Mouse (Mus musculus) liver, embryonic 14.5 days (tissue): Measurements from ENCODE around the gene Ccnjl. TPM values are rescaled to one million over a fixed set of nuclear protein-coding genes. Genes with fewer than 3 reads are reported as not detected.

Experiments used
- ATAC-seq: fragments of 200-750 bp; cut with Nextera tagmentation; 2 replicates; pipeline ENCODE4 v1.8.0; 2017; ENCODE audit warnings: moderate number of reproducible peaks, mild to moderate bottlenecking, moderate library complexity; ENCODE audit not compliant: insufficient read depth
- DNase-seq, 3 experiments: peaks; one replicate each; pipeline ENCODE4 v3.0.0-alpha.2; 2012 to 2013; ENCODE audit warnings: low read depth in 3 of 3, low spot score in 3 of 3
- H3K27ac ChIP-seq: fragments of 300-500 bp; sonication (generic); 2 replicates; pipeline ENCODE4 v1.5.1; 2014; ENCODE audit warnings: moderate library complexity, mild to moderate bottlenecking, control low read depth, inconsistent platforms
- H3K27me3 ChIP-seq: fragments of 300-500 bp; sonication (generic); 2 replicates; pipeline ENCODE4 v1.6.1; 2014; ENCODE audit warnings: mild to moderate bottlenecking, low read length, moderate library complexity; ENCODE audit not compliant: control insufficient read depth, insufficient read depth
- H3K36me3 ChIP-seq: fragments of 300-500 bp; sonication (generic); replicated peaks from 2 replicates; pipeline ENCODE4 v1.6.1; 2014; ENCODE audit warnings: low read depth; ENCODE audit not compliant: control insufficient read depth, insufficient read depth
- H3K4me1 ChIP-seq, 2 experiments: fragments of 200-500 bp in 1 of 2; fragments of 300-500 bp in 1 of 2; sonication (generic) in 1 of 2; replicated peaks; 2 replicates each; pipeline ENCODE4 v1.6.1; 2012 to 2014; ENCODE audit warnings: antibody characterized with exemption in 1 of 2, inconsistent platforms in 1 of 2, low read length in 1 of 2; ENCODE audit not compliant: control insufficient read depth in 2 of 2, insufficient read depth in 2 of 2
- H3K4me2 ChIP-seq: fragments of 300-500 bp; sonication (generic); 2 replicates; pipeline ENCODE4 v1.6.1; 2014; ENCODE audit warnings: low read depth, mild to moderate bottlenecking, control low read depth, moderate library complexity
- H3K4me3 ChIP-seq, 2 experiments: fragments of 200-500 bp in 1 of 2; fragments of 300-500 bp in 1 of 2; sonication (generic) in 1 of 2; 2 replicates each; pipeline ENCODE4 v1.5.1; 2012 to 2014; ENCODE audit warnings: low read depth in 2 of 2, low read length in 2 of 2, mild to moderate bottlenecking in 2 of 2, control low read depth in 1 of 2, inconsistent platforms in 1 of 2, moderate library complexity in 1 of 2; ENCODE audit not compliant: insufficient read depth in 1 of 2
- H3K9ac ChIP-seq: fragments of 300-500 bp; sonication (generic); replicated peaks from 2 replicates; pipeline ENCODE4 v1.6.1; 2014; ENCODE audit warnings: mild to moderate bottlenecking, control low read depth, moderate library complexity
- H3K9me3 ChIP-seq: fragments of 300-500 bp; sonication (generic); 2 replicates; pipeline ENCODE4 v1.6.1; 2016; ENCODE audit warnings: low read length, mixed read lengths; ENCODE audit not compliant: control insufficient read depth
- CTCF ChIP-seq: IDR thresholded peaks from 2 replicates; pipeline ENCODE4 v1.5.1; 2016; ENCODE audit warnings: antibody characterized with exemption, low read depth, control low read depth
- EP300 ChIP-seq: IDR thresholded peaks from 2 replicates; pipeline ENCODE4 v1.6.1; 2016; ENCODE audit warnings: antibody characterized with exemption, low read depth
- WGBS: fragments of 180-500 bp; shearing (Covaris S2); extraction: QIAGEN DNeasy Blood & Tissue Kit; methylation state at CpG from one replicate; pipeline ENCODE4 v1.1.7; 2014; ENCODE audit not compliant: insufficient replicate concordance; 5-methylcytosine and 5-hydroxymethylcytosine counted together
- polyA plus RNA-seq, 2 experiments: library from polyadenylated mRNA; depleted of rRNA in 1 of 2; stranded (reverse) in 1 of 2; unstranded in 1 of 2; fragments of >200 nt; fragmentation: Nextera tagmentation in 1 of 2; extraction: Ambion mirVana in 1 of 2; gene quantifications; 2 replicates each; pipeline versions ENCODE4 v1.2.1 to v1.2.3; 2012 to 2014

Ccnjl gene
- polyA plus RNA-seq, 2 experiments = 0.79 to 1.5 TPM

DNA sequence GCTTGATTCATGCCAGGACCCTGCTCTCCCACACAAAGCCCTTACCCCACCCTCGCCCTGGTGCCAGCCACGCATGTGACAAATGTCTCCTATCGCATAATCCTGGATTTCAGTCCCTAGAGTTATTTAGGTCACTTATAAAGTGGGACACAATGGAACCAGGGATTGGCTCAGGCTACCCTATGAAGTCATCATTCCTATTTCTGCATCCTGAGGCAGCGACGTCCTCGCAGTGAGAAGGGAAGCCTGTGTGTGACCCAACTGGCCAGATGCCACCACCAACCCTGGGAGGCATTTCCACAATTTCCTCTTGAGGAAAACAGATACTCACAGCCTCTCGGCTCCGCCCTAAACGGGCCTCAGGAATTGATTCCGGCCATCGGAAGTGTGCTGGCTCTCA, 41.0 kb downstream of the Ccnjl start:
- Histone ChIP-seq H3K4me3 (no peak overlapping the region), H3K4me1 (peaks cover 0 to 9% of the 10 kb centered on the region in 2 experiments; a peak in 2 of 4 replicates), H3K4me2 (no peak overlapping the region), H3K27me3 (no peaks in the 10 kb centered on the region), H3K27ac (no peak overlapping the region), H3K9ac (no peak overlapping the region), H3K9me3 (no peaks in the 10 kb centered on the region), H3K36me3 (no peaks in the 10 kb centered on the region)
- peak; percentile 67 for ATAC-seq
- 21% methylated on average over 11 of the region's 11 CpGs for WGBS
- no peak for DNase-seq
- TF ChIP-seq CTCF (no peak), EP300 (no peak)

DNA sequence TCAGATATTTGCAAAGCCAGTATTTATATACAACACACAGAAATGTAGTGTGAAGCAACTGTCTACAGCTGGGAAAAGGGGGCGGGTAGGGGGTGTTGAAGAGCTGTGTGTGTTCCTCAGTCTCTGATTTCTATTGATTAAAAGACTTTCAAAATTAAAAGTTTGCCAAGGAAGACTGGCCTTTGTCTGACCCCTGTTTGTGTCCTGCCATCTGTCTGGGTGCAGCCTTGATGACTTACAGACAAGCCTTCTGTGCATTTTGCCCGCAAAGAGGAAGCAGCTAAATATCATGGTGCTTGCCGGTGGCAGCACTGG, 46.4 kb downstream of the Ccnjl start:
- Histone ChIP-seq H3K9ac (no peak overlapping the region), H3K4me1 (peaks cover 0 to 5% of the 10 kb centered on the region in 2 experiments; a peak in 2 of 4 replicates), H3K4me2 (no peak overlapping the region), H3K9me3 (no peaks in the 10 kb centered on the region), H3K27me3 (no peaks in the 10 kb centered on the region), H3K36me3 (no peaks in the 10 kb centered on the region), H3K4me3 (no peak overlapping the region), H3K27ac (no peak overlapping the region)
- no peak for TF ChIP-seq EP300
- TF ChIP-seq CTCF = no peak
- DNase-seq (no peak), ATAC-seq (no peak)
- WGBS = 16% methylated on average over 3 of the region's 3 CpGs

DNA sequence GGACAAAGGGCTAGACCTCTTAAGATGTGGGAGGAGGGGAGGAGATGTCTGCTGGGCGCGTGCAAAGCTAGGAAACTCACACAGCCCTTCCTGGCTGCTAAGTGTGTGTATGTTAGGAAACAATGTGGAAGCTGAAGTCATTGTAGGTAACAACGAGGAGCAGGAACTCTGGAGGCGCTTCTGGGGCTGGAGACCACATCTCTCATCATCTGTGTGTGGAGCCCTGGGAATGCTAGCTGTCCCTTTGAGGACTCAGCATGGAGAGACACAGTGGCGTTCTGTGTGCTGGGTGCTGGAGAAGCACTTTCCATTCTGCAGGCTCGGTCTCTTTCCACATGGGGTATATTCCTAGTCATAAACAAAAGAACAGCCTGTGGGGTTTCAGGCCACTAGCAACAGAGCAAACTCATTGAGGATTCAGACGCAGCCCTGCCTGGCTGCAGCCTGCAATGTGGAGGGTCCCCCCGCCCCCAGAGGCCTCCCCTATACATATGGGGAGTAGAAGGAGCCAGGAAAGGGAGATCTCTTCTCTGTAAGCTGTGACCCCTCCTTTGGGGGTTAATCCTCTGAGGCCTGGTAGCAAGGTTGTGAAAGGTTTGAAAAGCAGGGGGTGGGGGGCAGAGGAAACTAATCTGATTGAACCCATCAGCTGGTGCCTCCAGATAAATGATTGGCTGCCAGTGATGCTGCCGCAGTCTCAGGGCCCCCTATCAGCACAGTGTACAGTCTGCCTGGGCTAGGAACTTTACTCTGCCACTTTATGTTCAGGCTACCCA, 47.0 kb downstream of the Ccnjl start:
- no peaks in the 10 kb centered on the region for H3K27me3 ChIP-seq
- no peak overlapping the region for H3K4me3 ChIP-seq
- ATAC-seq = 0 out of 2 replicates have a peak, but pooled peaks have one; percentile 23
- 7% methylated on average over 9 of the region's 9 CpGs for whole genome bisulfite sequencing
- no peak overlapping the region for H3K4me2 ChIP-seq
- no peak overlapping the region for H3K27ac ChIP-seq
- no peaks in the 10 kb centered on the region for H3K36me3 ChIP-seq
- H3K9me3 ChIP-seq = no peaks in the 10 kb centered on the region
- H3K9ac ChIP-seq = no peak overlapping the region
- H3K4me1 ChIP-seq = peaks cover 0 to 1% of the 10 kb centered on the region in 2 experiments; a peak in 2 of 4 replicates
- no peak for TF ChIP-seq CTCF
- no peak for TF ChIP-seq EP300
- DNase-seq = no peak

DNA sequence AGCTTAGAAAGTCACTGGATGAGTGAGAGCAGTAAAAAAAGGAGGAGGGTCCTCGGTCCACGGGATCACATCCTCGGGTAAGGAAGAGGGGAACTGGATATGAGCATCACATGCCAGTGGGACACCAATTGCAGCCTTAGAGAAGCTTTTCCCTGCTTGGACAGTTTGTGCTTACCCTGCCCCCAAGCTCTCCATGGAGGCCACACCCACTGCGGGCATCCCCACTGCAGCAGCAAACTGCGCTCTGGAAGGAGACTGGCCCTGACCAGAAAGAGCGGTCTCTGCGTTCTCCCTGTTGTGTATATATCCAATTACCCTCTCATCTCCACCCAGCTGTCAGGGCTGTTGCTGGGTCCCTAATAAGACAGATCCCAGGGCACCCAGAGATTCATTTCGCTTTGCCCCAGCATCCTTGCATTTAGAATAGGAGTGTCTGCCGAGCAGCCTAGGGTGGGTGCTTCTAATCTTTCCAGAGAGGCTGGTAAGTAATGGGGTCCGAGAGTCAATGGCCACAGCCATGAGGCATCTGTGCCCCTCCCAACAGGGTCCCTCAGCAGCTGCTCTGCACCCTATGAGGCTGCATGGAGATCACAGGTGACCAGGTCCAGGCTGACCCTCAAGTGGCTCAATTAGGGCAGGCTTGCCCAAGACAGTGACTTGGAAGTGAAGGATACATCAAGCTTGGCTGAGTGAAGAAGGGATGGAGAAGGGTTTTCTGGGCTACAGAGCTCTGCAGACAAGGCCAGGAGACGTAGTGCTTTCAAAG, 49.3 kb downstream of the Ccnjl start:
- DNase-seq = no peak
- Histone ChIP-seq H3K36me3 (no peaks in the 10 kb centered on the region), H3K27me3 (no peaks in the 10 kb centered on the region), H3K27ac (no peak overlapping the region), H3K4me2 (no peak overlapping the region), H3K9ac (no peak overlapping the region), H3K4me1 (no peaks in the 10 kb centered on the region; a peak in 1 of 4 replicates), H3K4me3 (no peak overlapping the region), H3K9me3 (no peaks in the 10 kb centered on the region)
- WGBS = 60% methylated on average over 11 of the region's 11 CpGs
- TF ChIP-seq EP300 = no peak
- TF ChIP-seq CTCF = no peak
- no peak for ATAC-seq
